Mouse (Mus musculus): ENCODE measurements around the gene Tm9sf4. TPM values are rescaled to one million over a fixed set of nuclear protein-coding genes. Genes with fewer than 3 reads are reported as not detected.

The Tm9sf4 gene
- total RNA-seq, 2 experiments from 2014 or later: 116 TPM

- intact Hi-C loops (cut with DNase I): no loop called here
- no peak for DNase-seq (ENCODE audit: low spot score in 2 of 2)
Measured at GRCm38 (mm10) chr2:153202766-153203165, 41.7 kb downstream of the Tm9sf4 start.

- intact Hi-C loops (cut with DNase I): no loop called here
- no peak for DNase-seq (ENCODE audit: low spot score in 2 of 2)
Measured at GRCm38 (mm10) chr2:153208149-153208548, 47.0 kb downstream of the Tm9sf4 start.

- intact Hi-C loops (cut with DNase I): no loop called here
- DNase-seq (ENCODE audit: low spot score in 2 of 2): no peak
Measured at GRCm38 (mm10) chr2:153209286-153209685, 48.2 kb downstream of the Tm9sf4 start.

GRCm38 (mm10) chr2:153211451-153211850, 50.3 kb downstream of the Tm9sf4 start:
- DNase-seq (ENCODE audit: low spot score in 2 of 2): no peak
- intact Hi-C loops (cut with DNase I): no loop called here

GRCm38 (mm10) chr2:153213351-153213750, 52.2 kb downstream of the Tm9sf4 start:
- no peak for DNase-seq (ENCODE audit: low spot score in 2 of 2)
- intact Hi-C loops (cut with DNase I): no loop called here

GRCm38 (mm10) chr2:153214771-153215259, 53.7 kb downstream of the Tm9sf4 start:
- intact Hi-C loops (cut with DNase I): no loop called here
- DNase-seq (ENCODE audit: low spot score in 2 of 2): no peak

- intact Hi-C loops (cut with DNase I): no loop called here
- no peak for DNase-seq (ENCODE audit: low spot score in 2 of 2)
Measured at GRCm38 (mm10) chr2:153215421-153215820, 54.3 kb downstream of the Tm9sf4 start.

- no peak for DNase-seq (ENCODE audit: low spot score in 2 of 2)
- intact Hi-C loops (cut with DNase I): no loop called here
Measured at GRCm38 (mm10) chr2:153217826-153218340, 56.8 kb downstream of the Tm9sf4 start.

GRCm38 (mm10) chr2:153218516-153218915, 57.4 kb downstream of the Tm9sf4 start:
- intact Hi-C loops (cut with DNase I): no loop called here
- DNase-seq (ENCODE audit: low spot score in 2 of 2): no peak

GRCm38 (mm10) chr2:153221620-153222019, 60.5 kb downstream of the Tm9sf4 start:
- intact Hi-C loops (cut with DNase I): no loop called here
- DNase-seq (ENCODE audit: low spot score in 2 of 2): no peak

GRCm38 (mm10) chr2:153222130-153222529, 61.0 kb downstream of the Tm9sf4 start:
- no peak for DNase-seq (ENCODE audit: low spot score in 2 of 2)
- intact Hi-C loops (cut with DNase I): no loop called here

GRCm38 (mm10) chr2:153222566-153222965, 61.5 kb downstream of the Tm9sf4 start:
- intact Hi-C loops (cut with DNase I): no loop called here
- DNase-seq (ENCODE audit: low spot score in 2 of 2): no peak

GRCm38 (mm10) chr2:153224946-153225594, 64.0 kb downstream of the Tm9sf4 start, which contains the start of gene Tspyl3:
TSS of gene Tspyl3 (minus strand) at chr2:153225441.
- intact Hi-C loops (cut with DNase I): no loop called here
- DNase-seq (ENCODE audit: low spot score in 2 of 2): peak; percentile 62 to 63

GRCm38 (mm10) chr2:153225595-153225953, 64.5 kb downstream of the Tm9sf4 start:
- intact Hi-C loops (cut with DNase I): no loop called here
- peak in 1 of 2 experiments; percentile 18 for DNase-seq (ENCODE audit: low spot score in 2 of 2)

GRCm38 (mm10) chr2:153227959-153228358, 66.9 kb downstream of the Tm9sf4 start:
- intact Hi-C loops (cut with DNase I): no loop called here
- no peak for DNase-seq (ENCODE audit: low spot score in 2 of 2)

- no peak for DNase-seq (ENCODE audit: low spot score in 2 of 2)
- intact Hi-C loops (cut with DNase I): no loop called here
Measured at GRCm38 (mm10) chr2:153228523-153228922, 67.4 kb downstream of the Tm9sf4 start.

- intact Hi-C loops (cut with DNase I): no loop called here
- no peak for DNase-seq (ENCODE audit: low spot score in 2 of 2)
Measured at GRCm38 (mm10) chr2:153237193-153237592, 76.1 kb downstream of the Tm9sf4 start.

- DNase-seq (ENCODE audit: low spot score in 2 of 2): no peak
- intact Hi-C loops (cut with DNase I): no loop called here
Measured at GRCm38 (mm10) chr2:153237891-153238290, 76.8 kb downstream of the Tm9sf4 start.

GRCm38 (mm10) chr2:153238406-153238805, 77.3 kb downstream of the Tm9sf4 start:
- intact Hi-C loops (cut with DNase I): no loop called here
- no peak for DNase-seq (ENCODE audit: low spot score in 2 of 2)

GRCm38 (mm10) chr2:153239021-153239859, 78.1 kb downstream of the Tm9sf4 start:
- DNase-seq (ENCODE audit: low spot score in 2 of 2): no peak
- intact Hi-C loops (cut with DNase I): no loop called here

Data from left cerebral cortex, postnatal 25 days (tissue).